Mouse (Mus musculus) kidney, adult 2 months (tissue): Measurements from ENCODE around the gene Lingo2. TPM values are rescaled to one million over a fixed set of nuclear protein-coding genes. Genes with fewer than 3 reads are reported as not detected.
A peak's percentile ranks its signal among the peaks of the same experiment; 100 is the strongest.

Experiments used
- DNase-seq: peaks from one replicate; pipeline ENCODE4 v3.0.0; 2021
- H3K27ac ChIP-seq: fragments of 200-500 bp; 2 replicates; pipeline ENCODE4 v1.5.1; 2012; ENCODE audit warnings: low read depth, low read length, control low read depth, inconsistent platforms; ENCODE audit not compliant: insufficient read depth
- H3K27me3 ChIP-seq: fragments of 200-500 bp; replicated peaks from 2 replicates; pipeline ENCODE4 v1.6.1; 2012; ENCODE audit warnings: mild to moderate bottlenecking, moderate library complexity, low read length, inconsistent platforms; ENCODE audit not compliant: control insufficient read depth, insufficient read depth
- H3K36me3 ChIP-seq: fragments of 200-500 bp; 2 replicates; pipeline ENCODE4 v1.6.1; 2012; ENCODE audit warnings: mild to moderate bottlenecking, moderate library complexity, low read length, inconsistent platforms; ENCODE audit not compliant: control insufficient read depth, insufficient read depth
- H3K4me1 ChIP-seq: fragments of 200-500 bp; 2 replicates; pipeline ENCODE4 v1.6.1; 2011; ENCODE audit warnings: low read length; ENCODE audit not compliant: control insufficient read depth, insufficient read depth
- H3K4me3 ChIP-seq: fragments of 200-500 bp; 2 replicates; pipeline ENCODE4 v1.5.1; 2011; ENCODE audit warnings: mild to moderate bottlenecking, low read depth, low read length, control low read depth; ENCODE audit not compliant: insufficient read depth
- CTCF ChIP-seq: fragments of 200-500 bp; conservative IDR thresholded peaks from 2 replicates; pipeline ENCODE4 v1.5.1; 2011; ENCODE audit warnings: low read depth, mild to moderate bottlenecking, control low read depth, low read length, moderate library complexity, mixed read lengths; ENCODE audit not compliant: insufficient read depth, insufficient read length
- POLR2A ChIP-seq: fragments of 200-500 bp; IDR thresholded peaks from one replicate; pipeline ENCODE4 v1.6.1; 2011; ENCODE audit warnings: low read depth, low read length, control low read depth
- WGBS: fragments of 180-500 bp; shearing (Covaris S2); methylation state at CpG from one replicate; pipeline ENCODE4 v1.1.7; 2018; 5-methylcytosine and 5-hydroxymethylcytosine counted together
- polyA plus RNA-seq: library from polyadenylated mRNA; depleted of rRNA; stranded (reverse); fragments of >200 nt; gene quantifications from 2 replicates; pipeline ENCODE4 v1.2.3, GENCODE M21; 2012; rRNA removed

The Lingo2 gene
- 0.09 and 0.12 TPM in 2 replicates for polyA plus RNA-seq

DNA sequence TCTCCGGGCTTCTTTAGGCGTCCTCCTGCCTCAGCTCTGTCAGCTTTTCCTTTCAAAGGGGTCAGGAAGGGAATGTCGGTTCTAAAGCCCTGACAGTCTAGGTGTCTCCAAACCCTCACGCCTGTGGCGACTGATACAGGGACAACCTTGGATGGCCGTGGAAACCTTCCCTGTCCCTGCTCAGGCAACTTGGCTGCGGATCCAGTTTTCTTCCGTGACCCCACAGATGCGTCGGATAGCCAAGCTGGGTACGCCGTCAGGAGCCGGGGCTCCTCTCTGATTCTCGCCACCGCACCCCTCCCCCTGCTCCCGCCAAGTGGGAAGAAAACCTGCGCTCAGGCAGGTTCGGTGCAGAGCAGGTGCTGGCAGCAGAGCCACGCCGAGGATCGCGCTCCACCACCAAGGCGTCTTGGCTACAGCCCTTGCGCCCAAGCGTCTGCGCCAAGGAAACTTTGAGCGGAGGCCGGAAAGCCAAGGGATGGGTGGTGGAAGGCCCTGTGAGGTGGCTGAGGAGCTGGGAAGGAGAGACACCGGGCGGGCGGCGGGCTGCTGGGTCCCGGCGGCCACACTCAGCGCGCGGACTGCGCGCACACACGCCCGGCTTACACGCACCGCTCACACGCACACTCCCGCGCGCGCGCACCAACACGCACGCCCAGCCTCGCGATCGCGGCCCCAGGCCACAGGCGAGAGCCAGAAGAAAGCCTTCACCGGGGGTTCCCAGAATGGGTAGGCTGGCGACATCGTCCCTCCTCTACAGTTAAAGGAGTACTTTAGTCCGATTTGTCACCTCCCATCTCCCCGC is at the start of gene Lingo2:
Gene Lingo2, minus strand, starts transcription at position 598 of the 805 bp plus-strand sequence.
- H3K27me3 ChIP-seq = no peaks in the 10 kb centered on the region
- no peaks in the 10 kb centered on the region for H3K4me1 ChIP-seq
- no peak within 1 kb of the TSS for H3K27ac ChIP-seq
- under 1% methylated on average over 61 of the region's 61 CpGs for WGBS
- no peaks in the 10 kb centered on the region for H3K36me3 ChIP-seq
- DNase-seq = no peak
- TF ChIP-seq POLR2A (no peak), CTCF (no peak)
- H3K4me3 ChIP-seq = no peak within 1 kb of the TSS; the same call in 1 of the 2 replicates

DNA sequence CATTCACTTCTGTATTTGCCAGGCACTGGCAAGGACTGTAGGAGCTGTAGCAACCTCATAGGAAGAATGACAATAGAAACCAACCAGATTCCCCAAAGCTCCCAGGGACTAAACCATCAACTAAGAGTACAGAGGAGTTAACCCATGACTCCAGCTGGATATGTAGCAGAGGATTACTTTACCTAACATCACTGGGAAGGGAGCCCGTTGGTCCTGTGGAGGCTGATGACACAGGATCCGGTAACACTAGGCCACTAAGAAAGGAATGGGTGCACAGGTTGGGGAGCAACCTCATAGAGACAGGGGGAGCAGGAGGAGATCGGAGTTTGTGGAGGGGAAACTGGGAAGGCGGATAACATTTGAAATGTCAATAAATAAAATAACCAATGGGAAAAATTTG is 21.8 kb upstream of the Lingo2 start:
- 78% methylated on average over 4 of the region's 4 CpGs for WGBS
- Histone ChIP-seq H3K27ac (no peak overlapping the region), H3K4me1 (no peaks in the 10 kb centered on the region), H3K36me3 (no peaks in the 10 kb centered on the region), H3K4me3 (no peak overlapping the region), H3K27me3 (no peaks in the 10 kb centered on the region)
- TF ChIP-seq POLR2A = no peak
- no peak for TF ChIP-seq CTCF
- no peak for DNase-seq

DNA sequence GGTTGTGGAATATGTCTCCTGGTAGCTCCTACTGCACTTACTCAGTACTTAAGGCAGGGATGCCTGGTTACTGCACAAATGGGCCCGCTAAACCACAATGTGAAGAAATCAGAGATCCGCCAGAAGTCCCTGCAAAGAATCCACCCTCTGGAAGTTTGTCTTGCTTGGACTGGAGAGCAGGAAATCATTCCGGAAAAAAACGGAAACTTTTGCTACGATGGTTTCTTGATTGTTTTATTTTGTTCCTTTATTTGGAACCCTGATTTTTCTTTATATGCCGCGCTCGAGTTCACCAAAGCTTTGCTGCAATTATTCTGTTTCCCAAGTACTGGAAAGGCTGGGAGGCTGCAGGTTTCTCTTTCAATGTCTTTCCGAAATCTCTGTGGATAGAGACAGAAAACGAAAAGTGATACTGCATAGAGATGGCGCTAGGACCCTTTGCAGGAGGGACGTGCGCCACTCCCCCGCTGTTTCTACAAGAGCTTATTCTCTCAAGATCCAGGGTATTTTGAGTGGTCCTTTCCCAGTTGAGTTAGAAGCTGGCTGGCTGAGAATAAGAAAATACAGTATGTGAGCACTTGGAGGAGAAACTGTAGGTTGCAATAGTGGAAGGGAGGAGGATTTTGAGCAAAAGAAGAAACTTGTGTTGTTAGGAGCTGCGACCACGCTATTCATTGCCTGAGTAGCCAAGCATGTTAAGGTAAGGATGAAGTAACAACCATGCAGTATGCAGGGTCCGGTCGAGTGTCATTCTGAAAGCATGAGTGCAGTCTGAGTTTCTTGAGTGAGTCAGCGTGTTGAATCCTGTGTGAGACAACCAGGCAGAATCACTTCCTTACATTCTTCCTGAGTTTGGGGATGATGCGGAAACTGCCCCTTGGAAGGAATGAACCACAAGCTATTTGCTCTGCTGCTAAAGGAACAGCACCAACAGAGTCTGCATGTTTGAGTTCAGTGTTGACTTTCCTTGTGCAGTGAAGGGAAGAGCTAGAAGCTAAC is 1.2 kb upstream of the Lingo2 start:
- H3K27me3 ChIP-seq = no peaks in the 10 kb centered on the region
- no peaks in the 10 kb centered on the region for H3K36me3 ChIP-seq
- DNase-seq = no peak
- TF ChIP-seq POLR2A (no peak), CTCF (no peak)
- WGBS = 4% methylated on average over 20 of the region's 20 CpGs
- no peaks in the 10 kb centered on the region for H3K4me1 ChIP-seq
- no peak overlapping the region for H3K27ac ChIP-seq
- no peak overlapping the region for H3K4me3 ChIP-seq

DNA sequence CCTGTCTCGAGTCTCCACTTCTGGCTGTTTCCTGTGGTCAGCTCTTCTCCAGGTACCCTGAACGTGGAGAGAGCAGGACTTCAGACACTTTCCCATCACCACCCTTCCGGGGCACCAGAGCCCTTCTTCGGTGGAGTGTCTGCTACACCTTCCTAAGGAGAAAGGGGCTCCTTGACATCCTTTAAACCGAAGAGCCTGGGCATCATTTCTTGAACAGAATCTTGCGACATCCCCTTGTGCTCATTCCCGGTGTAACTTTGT is 338 bp upstream of the Lingo2 start:
- H3K4me1 ChIP-seq = no peaks in the 10 kb centered on the region
- DNase-seq = no peak
- no peak overlapping the region for H3K4me3 ChIP-seq
- no peaks in the 10 kb centered on the region for H3K27me3 ChIP-seq
- no peak overlapping the region for H3K27ac ChIP-seq
- no peak for TF ChIP-seq POLR2A
- no peak for TF ChIP-seq CTCF
- H3K36me3 ChIP-seq = no peaks in the 10 kb centered on the region
- WGBS = under 1% methylated on average over 7 of the region's 7 CpGs

DNA sequence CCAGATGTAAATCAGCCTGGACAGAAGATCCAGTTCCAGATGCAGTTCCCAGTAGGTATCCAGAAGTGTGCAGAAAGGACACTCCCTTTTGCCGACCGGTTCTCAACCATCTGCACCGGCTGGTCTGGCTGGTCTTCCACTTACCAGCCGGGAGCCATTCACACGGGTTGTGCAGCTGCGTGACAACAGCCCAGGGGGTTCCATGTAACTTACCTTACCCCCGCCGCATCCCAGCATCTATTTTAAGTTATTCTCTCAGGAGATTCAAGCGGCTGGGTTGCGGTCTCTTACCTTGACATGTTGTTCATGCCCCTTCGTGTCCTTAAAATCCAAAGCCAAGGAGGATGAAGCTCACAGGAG is 777 bp downstream of the Lingo2 start:
- no peaks in the 10 kb centered on the region for H3K4me1 ChIP-seq
- H3K4me3 ChIP-seq = no peak overlapping the region
- H3K27ac ChIP-seq = no peak overlapping the region
- TF ChIP-seq CTCF = no peak
- no peak for TF ChIP-seq POLR2A
- under 1% methylated on average over 11 of the region's 11 CpGs for WGBS
- H3K36me3 ChIP-seq = no peaks in the 10 kb centered on the region
- no peaks in the 10 kb centered on the region for H3K27me3 ChIP-seq
- no peak for DNase-seq

GRCm38 (mm10) chr4:36950021-36950751 is 1.4 kb downstream of the Lingo2 start:
- no peak for TF ChIP-seq POLR2A
- peak; percentile 43 for TF ChIP-seq CTCF
- Histone ChIP-seq H3K4me1 (no peaks in the 10 kb centered on the region), H3K4me3 (no peak overlapping the region), H3K36me3 (no peaks in the 10 kb centered on the region), H3K27me3 (no peaks in the 10 kb centered on the region), H3K27ac (no peak overlapping the region)
- WGBS = 2% methylated on average over 43 of the region's 43 CpGs
- peak; percentile 6 for DNase-seq

DNA sequence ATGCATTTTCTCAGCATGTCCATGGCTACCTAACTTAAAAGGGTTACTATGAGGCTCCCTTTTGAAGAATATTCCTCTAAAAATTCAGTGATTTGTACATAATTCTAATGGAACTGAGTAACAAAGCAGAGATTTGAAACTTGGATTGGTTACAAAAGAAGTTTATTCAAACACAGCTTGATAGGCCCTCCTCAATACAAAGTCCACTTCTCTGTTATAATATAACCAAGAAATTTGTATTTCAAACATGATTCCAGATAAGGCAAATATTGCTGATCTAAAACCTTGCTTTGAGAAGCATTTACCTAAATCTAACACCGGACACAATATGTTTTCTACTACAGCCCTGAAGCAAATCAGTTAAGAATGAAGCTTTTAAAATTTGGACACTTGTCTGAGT is 60.7 kb downstream of the Lingo2 start:
- Histone ChIP-seq H3K27ac (no peak overlapping the region), H3K27me3 (no peaks in the 10 kb centered on the region), H3K36me3 (no peaks in the 10 kb centered on the region), H3K4me1 (no peaks in the 10 kb centered on the region), H3K4me3 (no peak overlapping the region)
- WGBS = 44% methylated on average over 1 of the region's 1 CpGs
- no peak for DNase-seq
- TF ChIP-seq CTCF = no peak
- no peak for TF ChIP-seq POLR2A
